Mouse (Mus musculus) hindbrain, embryonic 15.5 days (tissue): Measurements from ENCODE around the gene Qprt. TPM values are rescaled to one million over a fixed set of nuclear protein-coding genes. Genes with fewer than 3 reads are reported as not detected.

Experiments
- ATAC-seq: fragments of 200-750 bp; cut with Nextera tagmentation; 2 replicates; pipeline ENCODE4 v1.8.0; 2017; ENCODE audit warnings: low read depth, moderate number of reproducible peaks, moderate TSS enrichment; ENCODE audit not compliant: low FRiP score
- H3K27ac ChIP-seq: fragments of 300-500 bp; sonication (generic); replicated peaks from 2 replicates; pipeline ENCODE4 v1.5.1; 2015; ENCODE audit warnings: mild to moderate bottlenecking, inconsistent platforms
- H3K27me3 ChIP-seq: fragments of 300-500 bp; sonication (generic); 2 replicates; pipeline ENCODE4 v1.6.1; 2015; ENCODE audit warnings: control low read depth, inconsistent platforms
- H3K36me3 ChIP-seq: fragments of 300-500 bp; sonication (generic); 2 replicates; pipeline ENCODE4 v1.6.1; 2015; ENCODE audit warnings: control low read depth, inconsistent platforms
- H3K4me1 ChIP-seq: fragments of 300-500 bp; sonication (generic); replicated peaks from 2 replicates; pipeline ENCODE4 v1.6.1; 2015; ENCODE audit warnings: control low read depth, inconsistent platforms
- H3K4me2 ChIP-seq: fragments of 300-500 bp; sonication (generic); 2 replicates; pipeline ENCODE4 v1.6.1; 2015; ENCODE audit warnings: moderate library complexity, mild to moderate bottlenecking, inconsistent platforms
- H3K4me3 ChIP-seq: fragments of 300-500 bp; sonication (generic); 2 replicates; pipeline ENCODE4 v1.5.1; 2015; ENCODE audit warnings: mild to moderate bottlenecking, inconsistent platforms
- H3K9ac ChIP-seq: fragments of 300-500 bp; sonication (generic); 2 replicates; pipeline ENCODE4 v1.6.1; 2015; ENCODE audit warnings: inconsistent platforms
- H3K9me3 ChIP-seq: fragments of 300-500 bp; sonication (generic); 2 replicates; pipeline ENCODE4 v1.6.1; 2016; ENCODE audit warnings: control low read depth, inconsistent platforms
- WGBS: fragments of 180-500 bp; shearing (Covaris S2); methylation state at CpG from one replicate; pipeline ENCODE4 v1.1.7; 2015; 5-methylcytosine and 5-hydroxymethylcytosine counted together
- polyA plus RNA-seq: library from polyadenylated mRNA; unstranded; fragments of >200 nt; fragmentation: Nextera tagmentation; extraction: Ambion mirVana; gene quantifications from 2 replicates; pipeline ENCODE4 v1.2.1, GENCODE M21; 2015

The Qprt gene
- polyA plus RNA-seq, 1 experiment from 2014 or later: 0.70 TPM

DNA sequence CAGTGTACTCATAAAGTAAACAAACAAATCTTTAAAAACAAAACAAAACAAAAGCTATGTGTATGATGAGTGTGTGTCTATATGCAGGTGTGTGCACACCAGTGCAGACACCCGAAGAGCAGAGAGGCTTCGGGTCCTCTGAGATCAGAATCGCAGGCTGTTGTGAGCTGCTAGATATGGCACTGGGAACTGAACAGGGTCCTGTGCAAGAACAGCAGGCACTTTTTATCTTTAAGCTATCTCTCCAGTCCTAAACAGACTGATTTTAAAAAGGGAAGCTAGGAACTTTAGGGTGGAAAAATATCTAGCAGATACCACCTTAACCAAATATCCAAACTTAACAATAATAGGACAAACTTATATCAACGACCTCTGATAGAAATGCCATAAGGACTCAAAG lies 20.6 kb upstream of the Qprt start:
- ATAC-seq: no peak
- 93% methylated on average over 4 of the region's 4 CpGs for WGBS

DNA sequence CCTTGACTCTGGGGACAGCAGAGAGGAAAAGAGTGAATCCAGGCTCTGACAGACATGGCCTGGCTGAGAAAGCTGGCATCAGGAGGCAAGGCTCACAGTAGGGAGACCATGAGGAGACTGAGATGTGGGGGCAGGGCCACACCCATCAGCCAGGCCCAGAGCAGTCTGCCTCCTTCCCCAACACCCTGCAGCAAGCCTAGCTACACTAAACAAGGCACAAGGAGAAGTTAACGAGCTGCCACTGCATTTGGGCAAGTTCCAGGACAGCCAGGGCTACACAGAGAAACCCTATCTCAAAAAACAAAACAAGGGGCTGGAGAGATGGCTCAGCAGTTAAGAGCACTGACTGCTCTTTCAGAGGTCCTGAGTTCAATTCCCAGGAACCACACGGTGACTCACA lies 20.2 kb upstream of the Qprt start:
- H3K27me3 ChIP-seq: no peaks in the 10 kb centered on the region
- no peak overlapping the region for H3K27ac ChIP-seq
- WGBS: 55% methylated on average over 2 of the region's 2 CpGs
- H3K36me3 ChIP-seq: no peaks in the 10 kb centered on the region
- H3K4me1 ChIP-seq: no peaks in the 10 kb centered on the region
- no peak overlapping the region for H3K9ac ChIP-seq
- no peak overlapping the region for H3K4me3 ChIP-seq
- no peaks in the 10 kb centered on the region for H3K9me3 ChIP-seq
- ATAC-seq: no peak
- H3K4me2 ChIP-seq: no peak overlapping the region

More for the DNA sequence above, 20.6 kb upstream of the Qprt start:
- Histone ChIP-seq H3K9me3 (no peaks in the 10 kb centered on the region), H3K4me3 (no peak overlapping the region), H3K27ac (no peak overlapping the region), H3K27me3 (no peaks in the 10 kb centered on the region), H3K4me1 (no peaks in the 10 kb centered on the region), H3K9ac (no peak overlapping the region), H3K36me3 (no peaks in the 10 kb centered on the region), H3K4me2 (no peak overlapping the region)

DNA sequence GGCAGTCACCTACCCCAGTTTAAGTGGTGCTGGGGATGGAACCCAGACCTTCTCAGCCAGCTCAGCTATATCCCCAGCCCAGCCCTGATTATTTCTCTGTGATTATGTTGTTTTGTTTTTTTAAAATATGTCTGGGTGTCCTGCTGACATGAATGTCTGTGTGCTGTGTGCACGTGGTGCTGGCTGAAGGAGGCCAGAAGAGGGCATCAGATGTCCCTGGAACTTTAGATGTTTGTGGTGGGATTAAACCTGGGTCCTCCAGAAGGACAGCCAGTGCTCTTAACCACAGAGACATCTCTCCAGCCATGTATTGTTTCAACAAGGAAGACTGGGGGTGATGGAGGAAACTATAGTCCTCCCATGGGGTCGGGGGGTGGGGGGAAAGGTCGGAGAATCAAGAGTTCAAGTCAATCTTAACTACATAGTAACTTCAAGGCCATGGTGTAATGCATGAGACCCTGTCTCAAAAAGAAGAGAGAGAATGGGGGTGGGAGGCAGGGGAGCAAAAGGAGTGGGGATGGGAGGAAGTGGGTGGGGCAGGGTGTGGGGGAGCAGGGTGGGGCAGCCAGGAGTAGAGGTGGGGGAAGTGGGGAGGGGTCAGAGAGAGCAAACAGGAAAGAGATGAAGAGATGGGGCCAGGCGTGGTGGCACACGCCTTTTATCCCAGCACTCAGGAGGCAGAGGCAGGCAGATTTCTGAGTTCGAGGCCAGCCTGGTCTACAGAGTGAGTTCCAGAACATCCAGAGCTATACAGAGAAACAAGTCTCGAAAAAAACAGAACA lies 18.8 kb upstream of the Qprt start:
- H3K27me3 ChIP-seq: no peaks in the 10 kb centered on the region

DNA sequence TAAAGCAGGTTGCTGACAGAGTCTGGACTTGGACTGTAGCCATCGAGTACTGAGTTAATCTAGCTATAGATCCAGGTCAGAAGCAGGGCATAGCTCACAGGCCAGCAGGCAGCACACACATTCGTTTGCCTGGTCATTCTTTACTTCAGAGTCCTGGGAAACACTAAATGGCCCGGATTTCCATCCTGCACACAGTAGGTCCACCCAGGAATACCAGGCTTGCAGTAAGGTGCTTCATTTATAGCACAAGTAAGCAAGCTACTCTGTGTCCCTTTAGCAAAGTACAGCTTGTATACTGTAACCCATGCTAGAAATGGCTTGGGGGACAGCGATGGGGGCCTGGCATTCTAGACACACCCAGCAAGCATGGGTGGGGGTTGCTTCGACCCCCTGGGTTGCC lies 17.5 kb upstream of the Qprt start:
- H3K36me3 ChIP-seq: no peaks in the 10 kb centered on the region
- WGBS: 57% methylated on average over 5 of the region's 5 CpGs
- H3K27ac ChIP-seq: no peak overlapping the region
- H3K9me3 ChIP-seq: no peaks in the 10 kb centered on the region
- no peaks in the 10 kb centered on the region for H3K27me3 ChIP-seq
- no peak overlapping the region for H3K9ac ChIP-seq
- no peak overlapping the region for H3K4me2 ChIP-seq
- no peak for ATAC-seq
- no peaks in the 10 kb centered on the region for H3K4me1 ChIP-seq
- H3K4me3 ChIP-seq: no peak overlapping the region

More for the DNA sequence above, 18.8 kb upstream of the Qprt start:
- no peak for ATAC-seq
- Histone ChIP-seq H3K27ac (no peak overlapping the region), H3K9me3 (no peaks in the 10 kb centered on the region), H3K4me3 (no peak overlapping the region), H3K9ac (no peak overlapping the region), H3K4me1 (no peaks in the 10 kb centered on the region), H3K36me3 (no peaks in the 10 kb centered on the region), H3K4me2 (no peak overlapping the region)
- 72% methylated on average over 7 of the region's 7 CpGs for WGBS

DNA sequence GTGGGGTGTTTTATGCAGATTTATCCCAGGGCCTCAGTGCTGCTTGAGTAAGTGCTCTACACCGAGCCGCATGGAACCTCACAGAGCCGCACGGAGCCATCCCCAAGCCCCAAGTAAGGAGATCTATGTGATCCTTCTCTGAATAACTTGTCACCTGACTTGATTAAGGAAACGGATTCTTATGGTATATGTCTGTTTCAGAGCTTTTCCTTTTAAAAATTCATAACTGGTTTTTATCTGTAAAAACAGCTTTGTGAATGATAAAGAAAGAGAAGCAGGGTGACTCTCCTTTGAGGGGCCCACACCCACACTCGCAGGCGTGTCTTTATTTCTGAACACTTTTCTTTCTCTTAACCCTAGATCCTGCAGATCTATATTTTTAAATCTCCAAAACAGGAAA lies 17.1 kb upstream of the Qprt start:
- WGBS: 92% methylated on average over 7 of the region's 7 CpGs
- ATAC-seq: no peak

DNA sequence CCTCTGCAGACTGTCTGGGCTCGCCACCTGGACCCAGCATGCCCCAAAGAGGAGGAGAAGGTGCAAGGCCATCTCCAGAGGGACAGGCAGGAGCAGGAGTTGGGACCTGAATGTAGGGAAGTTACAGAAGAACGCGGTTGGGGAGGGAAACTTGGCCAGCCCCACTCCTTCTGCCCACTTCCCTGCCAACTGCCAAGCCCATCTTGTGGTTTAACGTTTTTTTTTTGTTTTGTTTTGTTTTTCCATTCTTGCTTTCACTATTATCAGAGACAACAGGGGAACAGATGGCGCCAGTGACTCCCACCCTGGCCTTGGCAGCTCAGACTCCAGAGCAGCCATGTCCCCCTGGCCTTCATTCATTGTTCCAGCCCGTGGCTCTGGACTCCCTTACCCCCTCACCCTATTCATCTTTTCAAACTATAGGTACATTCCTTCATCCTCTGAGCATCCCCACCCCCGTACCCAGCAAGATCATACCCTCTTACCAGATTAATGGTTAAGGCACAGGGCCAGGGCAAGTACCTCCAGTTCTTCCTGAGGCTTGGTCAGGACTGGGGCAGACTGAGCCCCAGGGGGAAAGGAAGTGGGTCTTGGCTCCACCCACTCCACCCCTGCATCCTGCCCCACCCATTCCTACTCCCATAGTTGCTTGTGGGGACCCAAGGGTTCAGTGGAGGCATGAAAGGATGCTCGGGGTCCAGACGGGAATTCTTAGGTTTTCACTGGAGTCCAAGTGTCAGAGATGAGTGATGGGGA lies 15.4 kb upstream of the Qprt start, which contains the start of gene Spn:
Spn (minus strand) TSS at position 562 of the 756 bp plus-strand sequence.
- no peaks in the 10 kb centered on the region for H3K36me3 ChIP-seq
- H3K9me3 ChIP-seq: no peaks in the 10 kb centered on the region
- H3K4me2 ChIP-seq: no peak within 1 kb of the TSS
- WGBS: 61% methylated on average over 9 of the region's 9 CpGs
- no peak within 1 kb of the TSS for H3K4me3 ChIP-seq
- no peak for ATAC-seq
- H3K27me3 ChIP-seq: no peaks in the 10 kb centered on the region
- H3K27ac ChIP-seq: no peak within 1 kb of the TSS
- H3K9ac ChIP-seq: no peak within 1 kb of the TSS
- H3K4me1 ChIP-seq: no peaks in the 10 kb centered on the region

More for the DNA sequence above, 17.1 kb upstream of the Qprt start:
- Histone ChIP-seq H3K9ac (no peak overlapping the region), H3K4me2 (no peak overlapping the region), H3K4me1 (no peaks in the 10 kb centered on the region), H3K9me3 (no peaks in the 10 kb centered on the region), H3K36me3 (no peaks in the 10 kb centered on the region), H3K27me3 (no peaks in the 10 kb centered on the region), H3K4me3 (no peak overlapping the region), H3K27ac (no peak overlapping the region)

DNA sequence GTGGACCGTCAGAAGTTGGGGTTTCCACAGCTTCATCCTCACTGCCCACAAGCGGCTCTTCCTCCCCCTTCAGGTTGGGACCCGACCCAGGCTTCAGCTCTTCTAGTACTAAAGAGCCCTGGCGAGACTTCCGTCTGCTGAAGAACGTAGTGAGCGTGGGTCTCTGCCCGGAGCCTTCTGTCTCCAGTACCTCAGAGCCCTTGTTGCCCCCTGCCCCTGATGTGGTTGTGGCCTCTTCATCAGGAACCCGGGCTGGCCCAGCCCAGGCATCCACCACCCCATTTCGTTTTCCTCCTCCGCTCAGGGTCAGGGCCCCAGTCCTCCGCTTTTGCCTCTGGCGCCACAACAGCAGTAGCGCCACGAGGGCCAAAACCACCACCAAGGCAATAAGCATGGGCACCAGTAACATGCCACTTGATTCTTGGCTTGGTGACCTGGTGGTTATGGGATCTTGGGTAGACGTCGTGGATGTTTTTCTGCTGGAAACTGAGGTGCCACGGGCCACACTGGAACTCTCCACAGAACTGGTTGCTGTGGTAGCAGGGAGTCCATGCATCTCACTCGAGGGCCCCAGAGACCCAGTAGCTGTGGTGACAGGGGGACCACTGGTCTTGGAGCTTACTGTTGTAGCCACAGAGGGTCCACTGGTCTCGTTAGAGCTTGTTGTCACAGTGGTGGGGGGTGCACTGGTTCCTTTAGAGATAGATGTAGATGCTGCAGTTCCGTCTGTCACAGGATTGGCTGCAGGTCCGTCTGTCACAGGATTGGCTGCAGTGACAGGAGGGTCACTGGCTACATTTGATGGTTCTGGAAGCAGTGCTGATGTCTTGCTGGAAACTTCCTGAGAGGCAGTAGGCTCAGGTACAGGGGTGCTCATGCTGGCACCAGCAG lies 14.4 kb upstream of the Qprt start:
- H3K4me3 ChIP-seq: no peak overlapping the region
- ATAC-seq: no peak
- no peak overlapping the region for H3K4me2 ChIP-seq
- no peak overlapping the region for H3K9ac ChIP-seq
- no peaks in the 10 kb centered on the region for H3K36me3 ChIP-seq
- H3K9me3 ChIP-seq: no peaks in the 10 kb centered on the region
- H3K27me3 ChIP-seq: no peaks in the 10 kb centered on the region
- no peak overlapping the region for H3K27ac ChIP-seq
- no peaks in the 10 kb centered on the region for H3K4me1 ChIP-seq
- WGBS: 86% methylated on average over 22 of the region's 22 CpGs

DNA sequence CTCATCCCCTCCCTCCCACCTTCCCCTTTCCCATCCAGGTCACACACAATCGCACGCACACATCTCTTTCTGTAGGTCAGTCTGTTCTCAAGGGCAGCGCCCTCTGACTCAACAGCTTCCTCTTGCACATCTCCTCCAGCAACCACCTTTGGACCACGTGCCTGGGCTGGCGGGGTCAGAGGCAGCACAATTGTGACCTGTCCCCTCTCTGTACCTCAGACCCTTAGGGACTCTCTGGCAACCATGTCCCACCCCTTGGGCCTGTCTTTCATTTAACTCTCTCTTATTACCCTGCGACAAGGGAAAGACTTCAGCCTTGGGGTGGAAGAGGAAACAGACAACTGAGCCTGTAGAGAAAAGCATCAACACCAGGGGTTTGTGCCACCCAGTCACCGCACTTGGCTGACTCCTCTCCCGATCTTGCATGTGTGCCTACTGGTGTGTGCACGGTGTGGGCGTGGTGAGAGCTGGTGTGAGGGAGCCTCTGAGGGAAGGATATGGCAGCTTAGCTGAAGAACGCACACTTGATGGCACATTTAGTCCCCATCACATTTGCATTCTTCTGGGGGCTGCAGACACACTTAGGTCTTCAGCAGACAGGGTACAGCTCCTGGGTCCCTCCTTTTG lies 12.9 kb upstream of the Qprt start:
- 86% methylated on average over 11 of the region's 11 CpGs for WGBS
- no peak overlapping the region for H3K9ac ChIP-seq
- H3K36me3 ChIP-seq: no peaks in the 10 kb centered on the region
- no peak overlapping the region for H3K4me3 ChIP-seq
- no peaks in the 10 kb centered on the region for H3K27me3 ChIP-seq
- no peak overlapping the region for H3K27ac ChIP-seq
- no peak for ATAC-seq
- H3K4me2 ChIP-seq: no peak overlapping the region
- H3K4me1 ChIP-seq: no peaks in the 10 kb centered on the region
- no peaks in the 10 kb centered on the region for H3K9me3 ChIP-seq

DNA sequence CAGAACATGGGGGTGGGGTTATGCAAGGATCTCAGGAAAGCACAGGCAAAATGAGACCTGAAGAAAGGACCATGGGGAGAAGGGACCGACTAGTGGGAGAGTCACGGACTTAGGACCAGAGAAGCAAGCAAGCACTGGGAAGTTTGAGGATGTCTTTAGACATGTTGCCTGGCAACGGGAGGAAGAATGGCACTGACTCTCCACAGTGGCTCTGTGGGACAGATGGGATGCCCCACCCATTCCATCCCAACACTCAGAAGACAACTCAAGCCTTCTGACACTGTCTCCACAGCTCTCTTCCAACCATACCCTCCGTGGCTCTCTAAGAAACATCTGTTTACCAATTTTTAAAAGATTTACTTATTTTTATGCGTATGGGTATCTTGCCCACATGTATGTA lies 11.1 kb upstream of the Qprt start:
- H3K4me2 ChIP-seq: no peak overlapping the region
- H3K27ac ChIP-seq: no peak overlapping the region
- no peaks in the 10 kb centered on the region for H3K36me3 ChIP-seq
- no peak for ATAC-seq
- no peaks in the 10 kb centered on the region for H3K27me3 ChIP-seq
- no peaks in the 10 kb centered on the region for H3K4me1 ChIP-seq
- 44% methylated on average over 5 of the region's 5 CpGs for WGBS
- no peak overlapping the region for H3K4me3 ChIP-seq
- no peaks in the 10 kb centered on the region for H3K9me3 ChIP-seq
- no peak overlapping the region for H3K9ac ChIP-seq

DNA sequence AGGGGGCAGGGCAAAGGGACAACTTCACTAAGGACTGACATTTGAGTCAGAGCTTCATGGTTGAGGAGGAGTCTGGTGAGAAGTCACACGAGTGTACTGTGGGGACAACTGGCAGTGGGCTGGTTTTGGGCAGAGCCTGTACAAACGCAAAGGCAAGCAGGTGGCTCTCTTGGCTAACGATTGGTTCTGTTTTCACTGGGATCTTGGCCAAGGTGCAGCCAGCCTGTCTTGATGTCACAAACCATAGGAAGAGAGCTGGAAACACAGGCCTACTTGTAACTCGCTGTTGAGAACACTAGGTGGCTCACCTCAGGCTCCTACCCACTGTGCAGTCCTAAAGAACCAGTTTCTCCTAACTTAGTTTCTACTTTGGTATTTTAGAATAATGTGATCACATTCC lies 7.6 kb upstream of the Qprt start:
- H3K36me3 ChIP-seq: no peaks in the 10 kb centered on the region
- H3K4me1 ChIP-seq: no peaks in the 10 kb centered on the region
- H3K9me3 ChIP-seq: no peaks in the 10 kb centered on the region
- no peak overlapping the region for H3K4me2 ChIP-seq
- H3K27ac ChIP-seq: no peak overlapping the region
- ATAC-seq: no peak
- H3K9ac ChIP-seq: no peak overlapping the region
- H3K4me3 ChIP-seq: no peak overlapping the region
- WGBS: 18% methylated on average over 4 of the region's 4 CpGs
- H3K27me3 ChIP-seq: no peaks in the 10 kb centered on the region

DNA sequence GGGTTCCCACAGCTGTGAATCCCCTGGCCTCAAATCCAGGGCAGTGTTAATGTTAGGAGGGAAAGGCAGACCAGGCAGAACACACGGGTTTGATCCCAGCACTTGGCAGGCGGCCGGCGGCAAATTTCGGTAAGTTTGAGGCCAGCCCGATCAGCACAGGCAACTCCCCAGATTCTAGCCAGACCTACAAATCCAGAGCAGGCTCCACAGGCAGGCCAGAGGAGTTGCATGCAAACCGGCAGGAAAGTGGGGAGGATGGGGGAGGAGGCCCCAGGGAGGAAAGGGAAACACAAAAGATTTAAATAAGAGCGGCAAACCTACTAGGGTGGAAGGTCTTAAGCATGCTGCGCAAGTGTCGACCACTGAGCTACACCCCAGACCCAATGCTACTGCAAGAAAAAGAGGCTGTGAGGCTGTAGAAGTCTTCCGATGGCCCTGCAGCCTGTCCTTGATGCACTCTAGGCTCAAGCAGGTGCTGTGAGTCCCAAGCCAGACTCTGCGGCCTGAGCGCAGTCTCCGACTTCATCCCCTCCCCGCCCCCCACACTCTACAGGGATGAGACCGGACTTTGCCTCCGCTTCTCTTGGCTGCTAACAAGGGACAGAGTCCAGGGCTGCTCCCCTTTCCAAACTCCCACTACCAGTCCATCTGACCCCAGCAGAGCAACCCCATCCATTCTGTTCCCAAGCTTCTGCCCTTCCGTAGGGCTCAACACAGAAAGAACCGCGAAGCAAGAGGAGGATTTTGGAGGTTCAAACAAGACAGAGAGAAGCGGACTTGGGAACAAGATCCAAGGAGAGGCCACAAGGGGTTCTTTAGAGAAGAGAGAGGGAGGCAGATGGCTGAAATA lies 740 bp downstream of the Qprt start:
- Histone ChIP-seq H3K36me3 (no peaks in the 10 kb centered on the region), H3K27ac (no peak overlapping the region), H3K4me1 (no peaks in the 10 kb centered on the region), H3K4me3 (no peak overlapping the region), H3K9ac (no peak overlapping the region), H3K9me3 (no peaks in the 10 kb centered on the region), H3K4me2 (no peak overlapping the region), H3K27me3 (peaks cover 26% of the 10 kb centered on the region)
- 11% methylated on average over 21 of the region's 21 CpGs for WGBS
- ATAC-seq: no peak
